Mouse (Mus musculus) spleen, postnatal 4 days (tissue): ENCODE results near the gene Masp2.

ENCODE experiments used
- DNase-seq, 2 experiments: peaks; one replicate each; pipeline ENCODE4 v3.0.0; 2022; ENCODE audit warnings: low spot score in 2 of 2

Gene Masp2

DNA sequence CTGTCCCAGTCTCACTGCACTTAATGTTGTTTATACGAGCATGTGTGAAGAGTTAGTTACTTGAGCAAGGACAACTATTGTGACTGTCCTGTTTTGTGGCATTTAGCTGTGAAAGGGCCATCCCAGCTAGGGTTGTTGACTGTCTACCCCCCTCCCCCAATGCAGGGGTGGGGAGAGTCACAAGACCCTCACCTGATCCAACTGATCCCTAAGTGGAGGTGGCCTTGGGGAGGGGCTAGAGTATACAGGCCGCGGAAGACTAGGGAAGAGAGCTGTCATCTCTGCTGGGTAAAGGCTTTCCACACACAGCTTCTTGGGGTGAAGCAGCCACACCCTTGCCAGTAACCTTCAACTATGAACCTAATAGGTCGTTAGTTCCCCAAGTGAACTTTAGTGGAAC is 2.0 kb upstream of the Masp2 start:
- no peak for DNase-seq

DNA sequence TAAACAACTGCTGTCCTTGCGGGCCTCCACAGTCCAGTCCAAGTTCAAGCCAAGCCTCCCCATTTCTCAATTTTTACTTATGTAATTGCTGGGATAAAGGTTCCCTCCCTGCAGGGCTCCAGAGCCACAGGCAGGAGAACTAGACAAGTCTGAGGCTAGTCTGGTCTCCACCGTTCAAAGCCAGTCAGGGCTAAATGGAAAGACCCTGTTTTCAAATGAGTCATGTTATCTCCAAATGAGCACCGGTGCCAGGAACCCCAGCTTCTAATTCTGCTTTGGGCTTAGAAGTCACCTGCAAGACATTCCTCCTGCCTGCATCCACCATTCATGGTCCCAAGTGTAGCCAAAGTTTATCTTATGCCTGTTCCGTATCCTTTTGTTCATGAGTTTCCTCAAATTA is 483 bp upstream of the Masp2 start:
- DNase-seq = no peak

DNA sequence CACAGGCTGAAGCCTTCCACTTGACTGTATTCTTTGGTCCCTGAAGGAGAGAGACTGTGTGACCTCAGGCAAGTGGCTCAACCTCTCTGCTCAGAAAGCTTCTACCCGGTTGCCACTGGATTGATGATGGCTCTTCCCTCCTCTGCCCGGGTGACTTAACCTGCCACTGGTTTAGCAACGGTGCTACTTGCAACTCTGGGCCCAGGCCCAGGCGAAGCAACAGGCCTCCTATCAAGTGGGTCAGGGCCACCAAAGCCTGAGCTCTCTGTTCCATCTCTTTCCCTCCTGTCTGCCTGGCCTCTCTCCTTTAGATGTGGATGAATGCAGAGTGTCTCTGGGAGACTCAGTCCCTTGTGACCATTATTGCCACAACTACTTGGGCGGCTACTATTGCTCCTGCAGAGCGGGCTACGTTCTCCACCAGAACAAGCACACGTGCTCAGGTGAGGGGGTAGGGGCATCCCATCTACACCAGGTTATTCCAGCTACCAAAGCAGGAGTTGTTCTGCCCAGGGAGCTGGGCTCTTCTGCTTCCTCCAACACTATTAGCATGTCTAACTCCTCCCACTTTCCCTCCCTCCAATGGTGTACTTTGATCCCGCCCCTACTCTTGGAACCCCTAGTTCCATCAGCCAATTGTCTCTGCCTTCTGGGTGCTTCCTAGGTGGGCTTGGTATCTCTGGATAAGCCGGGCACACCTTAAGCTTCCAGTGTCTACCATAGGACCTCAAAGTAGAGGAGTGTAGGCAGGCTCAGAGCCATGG is 1.2 kb downstream of the Masp2 start:
- DNase-seq = no peak

DNA sequence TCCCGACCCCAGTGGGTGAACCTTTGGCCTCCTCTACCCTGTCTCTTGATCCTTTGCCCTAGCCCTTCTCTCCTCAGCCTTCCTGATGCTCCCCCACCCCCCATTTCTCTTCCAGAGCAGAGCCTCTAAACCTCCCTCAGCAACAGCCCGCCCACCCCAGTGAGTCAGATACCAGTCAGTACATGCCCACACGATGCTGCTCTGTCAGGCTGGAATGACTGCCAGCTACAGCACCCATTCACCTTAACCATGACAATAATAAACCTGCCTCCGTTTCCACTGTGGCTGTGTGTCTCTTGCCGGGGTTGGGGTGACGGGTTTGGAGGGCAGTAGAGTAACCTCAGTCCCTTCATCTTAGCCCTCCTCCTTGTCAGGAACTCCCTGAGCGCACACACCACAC is 1.8 kb downstream of the Masp2 start:
- no peak for DNase-seq

DNA sequence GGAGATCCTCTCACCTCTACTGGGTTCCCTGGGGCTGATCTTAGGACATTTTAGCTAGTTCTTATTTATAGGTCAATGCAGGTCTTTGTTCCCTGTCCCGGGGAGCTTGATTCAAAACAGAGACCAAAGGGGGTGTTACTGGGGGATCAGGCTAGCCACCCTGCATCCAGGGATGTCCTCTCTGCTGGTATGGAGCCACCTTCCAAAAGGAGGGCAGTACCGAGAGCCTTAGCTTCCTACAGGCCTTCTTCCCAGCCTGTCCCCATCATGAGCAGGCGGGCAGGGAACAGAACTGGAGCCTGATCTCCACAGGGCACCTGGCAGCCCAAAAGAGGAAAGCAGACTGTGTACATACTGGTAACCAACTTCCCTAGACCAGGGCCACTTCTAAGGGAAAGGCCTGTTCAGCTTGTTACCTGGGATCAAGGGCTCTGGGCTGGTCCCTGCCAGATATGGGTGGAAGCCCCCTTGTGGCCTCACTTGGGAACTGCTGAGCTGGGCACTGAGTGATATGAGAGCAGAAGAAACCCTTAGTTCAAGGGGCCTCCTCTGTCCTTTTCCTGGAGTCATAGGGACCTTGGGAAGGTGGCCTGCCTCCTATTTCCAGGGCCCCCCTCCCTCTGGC is 2.3 kb downstream of the Masp2 start:
- peak; percentile 69 to 88 for DNase-seq

DNA sequence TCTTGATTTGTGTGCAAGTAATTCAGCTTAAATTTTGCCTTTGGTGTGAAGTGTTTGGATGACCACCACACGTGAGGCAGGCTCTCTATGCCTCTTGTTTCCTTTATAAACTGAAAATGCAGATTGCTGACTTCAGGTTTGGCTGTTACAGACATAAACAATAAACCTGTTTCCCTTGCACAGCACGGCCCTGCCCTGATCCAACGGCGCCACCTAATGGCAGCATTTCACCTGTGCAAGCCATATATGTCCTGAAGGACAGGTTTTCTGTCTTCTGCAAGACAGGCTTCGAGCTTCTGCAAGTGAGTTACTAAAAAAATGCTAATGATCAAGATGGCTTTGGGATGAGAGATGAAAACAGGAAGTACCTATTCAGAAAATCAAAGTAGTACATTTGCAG is 5.4 kb downstream of the Masp2 start:
- DNase-seq = peak; percentile 76 to 91

DNA sequence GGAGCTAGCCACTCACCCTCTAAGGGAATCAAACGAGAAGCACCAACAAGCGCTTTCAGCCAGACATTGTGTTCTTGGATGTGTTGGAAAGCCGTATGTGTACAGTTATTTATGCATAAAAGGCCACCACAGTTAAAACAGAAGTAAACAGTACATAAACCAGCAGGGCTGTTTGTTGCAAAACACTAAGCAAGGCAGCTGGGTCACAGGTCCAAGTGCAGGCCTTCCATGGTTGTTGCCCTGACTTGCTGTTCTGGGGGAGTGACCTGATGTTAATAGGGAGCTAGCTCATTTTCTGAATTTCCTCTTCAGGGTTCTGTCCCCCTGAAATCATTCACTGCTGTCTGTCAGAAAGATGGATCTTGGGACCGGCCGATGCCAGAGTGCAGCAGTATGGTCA is 7.5 kb downstream of the Masp2 start:
- DNase-seq = no peak

DNA sequence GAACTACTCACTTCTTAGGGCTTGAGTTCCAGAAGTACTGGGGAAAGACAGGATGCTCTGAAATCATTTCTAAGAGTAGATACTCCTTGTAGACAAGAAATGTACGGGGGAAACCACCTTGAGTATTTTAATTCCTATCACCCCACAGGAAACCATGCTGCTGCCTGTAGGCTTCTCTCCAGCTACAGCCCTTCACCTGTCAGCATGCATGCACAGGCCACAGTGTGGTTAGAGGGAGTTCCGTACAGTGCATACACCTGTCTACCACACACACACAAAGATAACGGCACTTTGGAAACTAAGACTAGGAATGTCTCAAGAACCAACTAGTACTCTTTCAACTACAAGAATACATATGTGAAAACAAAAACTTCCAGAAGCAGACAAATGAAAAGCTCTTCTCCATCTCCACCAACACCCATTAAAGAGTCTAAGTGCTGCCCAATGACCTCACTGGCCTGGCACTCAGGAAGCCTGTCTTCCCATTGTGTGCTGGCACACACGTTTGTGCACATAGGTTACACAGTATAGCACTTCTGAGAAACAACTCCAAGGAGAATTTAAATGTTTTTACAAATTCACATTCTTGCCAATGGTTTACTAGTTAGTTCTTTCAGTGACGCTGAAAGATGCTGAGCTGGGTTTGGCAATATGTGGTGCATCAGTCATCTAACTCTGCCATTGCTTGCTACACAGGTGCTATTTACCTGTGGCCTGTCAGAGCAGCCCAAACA is 8.4 kb downstream of the Masp2 start:
- no peak for DNase-seq

DNA sequence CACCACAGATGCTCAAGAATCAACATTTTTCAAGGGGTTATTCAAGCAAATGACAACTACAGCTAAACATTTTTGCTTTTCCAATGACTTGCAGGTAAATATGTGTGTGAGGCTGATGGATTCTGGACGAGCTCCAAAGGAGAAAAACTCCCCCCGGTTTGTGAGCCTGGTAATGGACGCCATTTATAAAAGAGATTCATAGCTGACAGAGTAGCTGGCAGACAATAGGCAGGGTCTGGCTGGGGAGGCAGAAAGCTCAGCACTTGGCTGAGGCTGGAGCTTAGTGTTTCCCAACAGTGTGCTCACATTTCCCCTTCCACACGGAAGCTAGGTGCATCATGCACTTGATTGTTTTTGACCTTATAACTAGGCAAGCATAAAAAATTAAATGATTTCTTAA is 10.2 kb downstream of the Masp2 start:
- DNase-seq = no peak

DNA sequence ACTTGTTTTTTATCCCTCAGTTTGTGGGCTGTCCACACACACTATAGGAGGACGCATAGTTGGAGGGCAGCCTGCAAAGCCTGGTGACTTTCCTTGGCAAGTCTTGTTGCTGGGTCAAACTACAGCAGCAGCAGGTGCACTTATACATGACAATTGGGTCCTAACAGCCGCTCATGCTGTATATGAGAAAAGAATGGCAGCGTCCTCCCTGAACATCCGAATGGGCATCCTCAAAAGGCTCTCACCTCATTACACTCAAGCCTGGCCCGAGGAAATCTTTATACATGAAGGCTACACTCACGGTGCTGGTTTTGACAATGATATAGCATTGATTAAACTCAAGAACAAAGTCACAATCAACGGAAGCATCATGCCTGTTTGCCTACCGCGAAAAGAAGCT is 11.4 kb downstream of the Masp2 start:
- DNase-seq = no peak

DNA sequence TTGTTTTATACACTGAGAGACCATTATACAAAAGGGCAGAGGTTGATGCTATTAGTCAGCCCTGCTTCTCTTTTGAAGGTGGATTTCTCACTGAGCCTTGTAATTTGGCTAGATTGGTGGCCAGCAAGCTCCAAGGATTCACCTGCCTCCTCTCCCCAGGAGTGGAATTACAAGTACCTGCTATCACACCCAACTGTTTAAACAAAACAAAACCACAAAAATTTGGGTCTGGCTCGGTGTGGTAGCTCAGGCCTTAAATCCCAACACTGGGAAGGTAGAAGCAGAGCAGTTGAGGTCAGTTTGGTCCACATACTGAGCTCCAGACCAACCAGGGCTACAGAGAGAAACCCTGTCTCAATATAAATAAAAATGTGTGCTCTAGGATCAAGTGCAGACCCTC is 17.5 kb downstream of the Masp2 start:
- no peak for DNase-seq

DNA sequence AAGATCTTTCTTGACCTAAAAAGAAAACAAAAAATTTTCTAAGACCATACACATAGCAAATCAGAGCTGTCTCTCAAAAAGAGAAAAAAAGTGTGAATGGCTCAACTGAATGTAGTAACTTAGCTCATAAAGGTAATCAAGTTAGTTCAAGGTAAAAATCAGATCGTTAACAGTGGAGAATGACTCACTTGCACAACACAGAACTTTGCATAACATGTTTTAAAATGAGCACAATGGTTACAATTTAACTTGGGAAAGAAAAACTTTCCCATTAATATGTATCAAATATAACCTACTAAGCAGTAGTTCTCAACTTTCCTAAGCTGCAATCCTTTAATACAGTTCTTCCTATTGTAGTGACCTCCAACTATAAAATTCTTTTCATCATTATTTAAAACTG is 18.4 kb downstream of the Masp2 start:
- no peak for DNase-seq

DNA sequence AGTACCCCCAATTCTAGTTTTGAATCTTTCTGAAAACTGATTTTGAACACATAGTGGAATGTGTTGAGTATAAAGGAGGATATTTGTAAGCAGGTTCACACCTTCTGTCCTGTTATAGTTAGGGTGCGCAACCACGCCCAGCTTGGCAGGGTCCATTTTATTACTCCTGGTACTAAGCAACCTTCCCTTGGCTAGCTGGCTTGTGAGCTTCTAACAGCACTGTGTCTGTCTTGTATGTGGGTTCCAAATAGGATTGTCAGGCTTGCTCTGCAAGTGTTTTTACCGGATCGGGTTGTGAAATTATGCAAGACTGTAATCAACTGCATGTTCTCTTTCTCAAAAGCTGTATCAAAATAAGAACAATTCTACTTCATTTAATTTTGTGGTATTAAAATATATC is 20.1 kb downstream of the Masp2 start:
- DNase-seq = no peak

DNA sequence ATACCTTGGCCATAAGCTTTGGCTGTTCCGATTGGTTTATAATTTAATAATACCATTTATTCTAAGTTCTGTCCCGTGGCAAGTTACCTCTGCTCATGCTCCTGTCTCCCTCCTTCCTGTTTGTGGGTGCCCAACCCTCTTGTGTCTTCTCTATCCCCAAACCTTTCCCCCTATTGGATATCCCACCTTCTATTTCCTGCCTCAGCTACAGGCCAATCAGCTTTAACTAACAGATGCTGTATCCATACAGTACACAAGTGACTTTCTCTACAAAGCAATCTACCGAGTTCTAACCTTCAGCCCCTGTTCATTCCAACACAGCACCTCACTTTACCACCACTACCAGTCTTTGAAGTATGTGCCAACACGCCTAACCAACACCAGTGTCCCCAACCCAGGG is 21.3 kb downstream of the Masp2 start:
- no peak for DNase-seq

DNA sequence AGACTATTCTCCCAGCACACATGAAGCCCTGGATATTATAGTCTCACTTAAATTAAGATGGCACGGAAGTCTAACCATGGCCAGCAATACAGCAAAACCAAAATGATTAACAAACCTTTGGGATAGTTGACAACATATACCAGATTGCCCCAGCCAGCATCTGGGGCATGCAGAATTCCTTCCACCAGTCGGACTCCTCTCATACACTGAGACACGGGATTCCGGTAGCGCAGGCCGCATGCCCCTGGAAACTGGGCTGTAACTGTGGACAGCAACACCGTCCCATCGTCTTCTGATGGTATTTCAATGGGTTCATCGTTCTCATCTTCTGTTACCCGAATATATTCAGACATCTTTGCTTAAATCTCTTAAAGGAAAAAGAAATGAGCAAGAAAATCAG is 22.7 kb downstream of the Masp2 start:
- DNase-seq = no peak

DNA sequence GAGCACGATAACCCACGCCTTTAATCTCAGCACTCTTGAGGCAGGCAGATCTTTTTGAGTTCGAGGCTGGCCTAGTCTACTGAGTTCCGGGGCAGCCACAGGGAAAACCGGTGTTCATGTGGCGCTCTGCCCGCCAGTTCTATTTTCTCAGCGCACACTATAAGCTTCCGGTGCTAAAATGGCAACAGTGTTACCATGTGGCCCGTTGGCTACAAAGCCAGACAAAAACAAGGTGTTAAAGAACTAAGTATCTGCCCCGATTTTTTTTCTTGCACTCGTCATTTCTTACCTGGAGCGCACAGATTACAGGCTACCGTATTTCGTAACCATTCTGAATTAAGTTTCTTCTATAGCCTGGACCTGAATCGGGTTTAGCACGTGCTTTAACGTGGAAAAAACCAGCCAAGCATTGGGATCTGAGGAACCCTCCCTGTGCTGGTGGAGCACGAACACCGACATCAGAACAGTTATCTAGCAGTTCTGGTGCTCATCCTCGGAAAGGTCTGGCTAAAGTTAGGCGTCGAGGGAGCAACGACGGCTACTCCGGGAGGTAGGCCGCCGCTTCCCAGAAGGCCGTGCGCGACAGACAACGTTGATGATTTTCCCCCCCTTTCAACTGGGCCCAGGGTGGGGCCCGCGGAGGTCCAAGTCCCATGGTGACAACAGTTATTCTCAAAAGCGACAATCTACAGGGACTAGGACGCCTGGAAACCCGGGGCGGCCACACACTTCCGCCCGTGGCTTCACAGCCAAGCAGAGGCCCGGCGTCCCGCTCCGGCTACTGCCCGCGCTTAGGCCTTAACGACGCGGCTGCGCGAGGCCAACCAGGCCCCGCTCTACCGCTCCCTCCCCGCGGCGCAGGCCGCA is 23.6 kb downstream of the Masp2 start:
- DNase-seq = peak in 1 of 2 experiments; percentile 56

DNA sequence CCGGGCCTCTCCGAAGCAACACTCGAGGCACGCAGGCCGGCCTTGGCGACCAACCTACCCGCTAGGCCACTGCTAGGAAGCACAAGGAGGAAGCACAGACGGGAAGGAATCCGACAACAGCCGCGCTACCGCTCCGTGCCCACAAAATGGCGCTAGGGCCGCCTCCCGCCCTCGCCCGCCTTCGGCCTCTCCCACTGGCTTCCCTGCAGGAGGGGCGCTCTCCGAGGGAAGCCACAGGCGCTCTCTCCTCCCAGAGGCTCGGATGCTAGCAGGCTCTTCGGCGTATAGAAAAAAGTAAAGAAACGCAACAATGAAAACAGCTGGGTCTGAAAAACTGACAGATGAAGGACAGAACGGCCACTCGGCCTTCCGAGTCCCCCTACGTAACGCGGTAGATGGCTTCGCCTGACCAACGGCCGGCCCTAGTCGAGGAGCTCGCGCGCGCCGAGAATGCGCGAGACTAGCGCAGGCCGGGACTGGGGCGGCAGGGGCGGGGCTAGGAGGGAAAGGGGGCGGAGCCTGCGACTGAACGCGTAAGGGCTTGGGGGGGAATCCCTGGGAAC is 24.4 kb downstream of the Masp2 start, which contains the start of gene Tardbp:
Gene Tardbp, minus strand, starts transcription at position 397 of the 563 bp plus-strand sequence.
- DNase-seq = peak; percentile 98 to 99

DNA sequence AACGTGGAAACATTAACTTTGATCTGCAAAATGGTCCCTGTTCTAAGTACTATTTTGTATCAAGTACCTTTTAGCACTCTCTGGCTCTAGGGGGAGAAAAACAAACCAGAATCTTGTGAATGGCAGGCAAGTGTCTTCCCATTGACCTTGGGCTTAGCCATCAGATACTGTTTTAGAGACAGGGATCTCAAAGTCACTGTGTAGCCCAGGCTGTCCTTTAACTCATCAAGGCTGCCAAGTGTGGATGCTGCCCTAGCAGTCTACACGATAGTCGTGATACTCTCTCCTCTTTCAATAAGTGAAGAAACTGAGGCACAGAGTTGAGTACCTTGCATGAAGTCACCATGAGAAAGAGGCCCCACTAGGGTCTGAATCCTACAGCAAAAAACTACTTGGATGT is 24.9 kb downstream of the Masp2 start:
- no peak for DNase-seq

DNA sequence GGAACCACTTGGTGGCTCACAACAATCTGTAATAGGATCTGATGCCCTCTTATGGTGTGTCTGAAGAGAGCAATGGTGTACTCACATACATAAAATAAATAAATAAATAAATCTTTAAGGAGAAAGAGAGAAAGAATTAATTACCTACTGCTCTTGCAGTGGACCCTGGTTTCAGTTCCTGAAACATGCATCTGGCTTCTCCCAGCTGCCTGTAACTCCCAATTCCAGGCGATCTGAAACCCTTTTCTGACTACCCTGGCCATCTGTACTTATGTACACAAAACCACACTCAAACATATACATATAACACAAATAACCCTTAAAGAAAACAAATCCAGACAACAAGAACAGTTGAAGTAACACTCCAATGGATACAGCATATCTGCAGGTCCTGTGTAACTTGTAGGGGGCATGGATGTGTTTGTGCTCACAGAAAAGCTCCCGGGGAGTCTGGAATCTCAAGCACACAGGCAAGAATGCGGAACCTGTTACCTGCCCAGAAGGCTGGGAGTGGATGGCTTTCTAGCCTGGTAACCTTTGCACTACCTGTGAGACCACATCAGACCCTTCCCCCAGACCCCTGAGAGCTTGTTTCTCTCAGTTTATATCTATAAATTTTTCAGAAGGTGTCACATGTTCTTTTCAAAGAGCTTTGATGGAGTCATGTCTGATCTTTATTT is 29.8 kb downstream of the Masp2 start:
- no peak for DNase-seq

DNA sequence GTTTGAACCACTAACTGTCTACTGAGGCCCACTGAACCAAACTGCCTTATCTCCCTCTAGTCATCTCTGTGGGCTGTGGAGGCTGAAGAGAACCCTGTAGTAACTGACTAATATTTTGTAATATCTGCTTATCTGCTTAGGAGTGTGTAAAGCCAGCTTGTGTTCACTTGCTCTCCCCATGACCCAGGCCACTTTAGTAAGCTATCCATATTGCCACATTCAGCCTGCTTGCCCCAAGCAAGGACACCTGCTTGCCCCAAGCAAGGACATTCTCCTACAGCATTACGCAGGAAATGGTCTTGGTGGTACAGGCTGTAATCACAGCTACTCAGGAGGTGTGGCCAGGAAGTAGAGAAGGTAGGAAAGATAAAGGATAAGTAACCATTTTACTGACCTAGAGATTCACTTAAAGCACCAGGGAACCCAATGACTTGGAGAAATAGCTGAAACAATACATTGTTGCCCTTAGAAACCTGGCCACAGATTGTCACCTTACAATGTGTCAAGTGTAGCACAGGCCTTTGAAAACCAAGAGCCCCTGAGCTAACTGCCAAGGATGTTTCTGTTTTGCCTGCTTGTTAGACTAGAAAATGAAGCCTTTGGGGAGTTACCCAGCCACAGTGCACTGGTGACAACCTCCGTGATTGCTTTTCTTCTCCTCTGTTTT is 31.2 kb downstream of the Masp2 start:
- no peak for DNase-seq

DNA sequence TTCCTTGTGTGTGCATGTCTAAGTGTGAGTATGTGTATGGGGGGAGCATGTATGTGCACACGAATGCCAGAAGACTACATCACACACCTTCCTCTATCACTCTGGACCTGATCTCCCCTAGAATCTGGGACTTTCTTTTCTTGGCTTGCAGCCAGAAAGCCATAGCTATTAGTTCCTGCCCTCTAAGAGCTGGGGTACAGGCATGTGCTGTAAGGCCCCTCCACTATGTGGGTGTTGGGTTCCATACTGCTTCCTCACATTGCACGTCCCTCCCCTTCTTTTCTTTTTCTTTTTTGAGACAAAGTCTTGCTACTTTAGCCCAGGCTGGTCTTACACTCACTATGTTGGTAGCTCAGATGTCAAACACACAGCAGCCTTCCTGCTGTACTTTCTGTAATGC is 33.0 kb downstream of the Masp2 start:
- no peak for DNase-seq
